Mouse (Mus musculus) CH12.LX (cell line): ENCODE measurements around the gene Ttc19. TPM values are rescaled to one million over a fixed set of nuclear protein-coding genes. Genes with fewer than 3 reads are reported as not detected.

Experiments
- DNase-seq: peaks from one replicate; pipeline ENCODE4 v3.0.0-alpha.2; 2013; ENCODE audit errors: extremely low read depth
- H3K27ac ChIP-seq: 2 replicates; pipeline ENCODE4 v1.5.1; 2012; ENCODE audit warnings: low read depth, mild to moderate bottlenecking, control low read depth, moderate library complexity; ENCODE audit not compliant: insufficient read depth
- H3K27me3 ChIP-seq: replicated peaks from 2 replicates; pipeline ENCODE3; 2012; ENCODE audit warnings: inconsistent platforms
- H3K36me3 ChIP-seq, 2 experiments: replicated peaks in 1 of 2; 2 replicates each; pipeline versions ENCODE3 to v1.6.1; 2012; ENCODE audit warnings: inconsistent platforms in 1 of 2, low read length in 1 of 2, mild to moderate bottlenecking in 1 of 2, mixed read lengths in 1 of 2, moderate library complexity in 1 of 2; ENCODE audit not compliant: control insufficient read depth in 1 of 2, insufficient read depth in 1 of 2
- H3K4me1 ChIP-seq, 2 experiments: 2 replicates each; pipeline ENCODE4 v1.6.1; 2012; ENCODE audit warnings: inconsistent platforms in 1 of 2, moderate library complexity in 1 of 2; ENCODE audit not compliant: insufficient read depth in 2 of 2, control insufficient read depth in 1 of 2
- H3K4me2 ChIP-seq: 2 replicates; pipeline ENCODE4 v1.6.1; 2012; ENCODE audit warnings: low read depth, mild to moderate bottlenecking, control low read depth; ENCODE audit not compliant: poor library complexity, insufficient read depth, severe bottlenecking
- H3K4me3 ChIP-seq, 3 experiments: fragments of 150-350 bp in 1 of 3; sonication (generic) in 1 of 3; replicated peaks in 1 of 3; 2 replicates each; pipeline versions ENCODE3 to v1.5.1; 2011 to 2012; ENCODE audit warnings: low read depth in 2 of 3, low read length in 2 of 3, mild to moderate bottlenecking in 2 of 3, moderate library complexity in 2 of 3, control low read depth in 1 of 3, improper control_type of control experiment in 1 of 3, inconsistent platforms in 1 of 3, mixed read lengths in 1 of 3; ENCODE audit not compliant: poor library complexity in 1 of 3
- H3K79me2 ChIP-seq: replicated peaks from 2 replicates; pipeline ENCODE4 v1.6.1; 2012; ENCODE audit warnings: mild to moderate bottlenecking, moderate library complexity; ENCODE audit not compliant: control insufficient read depth, poor library complexity, insufficient read depth, severe bottlenecking; ENCODE audit errors: extremely low read depth
- H3K9ac ChIP-seq: 2 replicates; pipeline ENCODE4 v1.6.1; 2012; ENCODE audit warnings: low read depth, mild to moderate bottlenecking, control low read depth, moderate library complexity; ENCODE audit not compliant: insufficient read depth
- H3K9me3 ChIP-seq: replicated peaks from 2 replicates; pipeline ENCODE3; 2012; ENCODE audit warnings: low read length, inconsistent platforms, mixed read lengths
- BHLHE40 ChIP-seq: IDR thresholded peaks from 2 replicates; pipeline ENCODE4 v1.6.1; 2011; ENCODE audit warnings: mild to moderate bottlenecking, low read depth, low read length, improper control_type of control experiment
- CHD2 ChIP-seq: IDR thresholded peaks from 2 replicates; pipeline ENCODE4 v1.6.1; 2011; ENCODE audit warnings: low read length, improper control_type of control experiment
- CTCF ChIP-seq, 2 experiments: IDR thresholded peaks in 1 of 2; conservative IDR thresholded peaks in 1 of 2; 2 replicates each; pipeline ENCODE4 v1.5.1; 2011 to 2012; ENCODE audit warnings: low read depth in 2 of 2, low read length in 2 of 2, improper control_type of control experiment in 1 of 2, inconsistent platforms in 1 of 2, mild to moderate bottlenecking in 1 of 2, moderate library complexity in 1 of 2
- ETS1 ChIP-seq: conservative IDR thresholded peaks from 2 replicates; pipeline ENCODE4 v1.6.1; 2012; ENCODE audit warnings: low read depth, mild to moderate bottlenecking, inconsistent platforms, low read length, improper control_type of control experiment, moderate library complexity
- JUND ChIP-seq: conservative IDR thresholded peaks from 2 replicates; pipeline ENCODE4 v1.6.1; 2011; ENCODE audit warnings: low read depth, low read length, improper control_type of control experiment
- KAT2A ChIP-seq: IDR thresholded peaks from 2 replicates; pipeline ENCODE4 v1.6.1; 2012; ENCODE audit warnings: low read length, improper control_type of control experiment, inconsistent platforms; ENCODE audit not compliant: insufficient replicate concordance
- MAFK ChIP-seq: IDR thresholded peaks from 2 replicates; pipeline ENCODE4 v1.6.1; 2011; ENCODE audit warnings: low read length, improper control_type of control experiment; ENCODE audit not compliant: insufficient replicate concordance
- MEF2A ChIP-seq: IDR thresholded peaks from 2 replicates; pipeline ENCODE4 v1.6.1; 2014; ENCODE audit warnings: low read depth, mild to moderate bottlenecking, inconsistent platforms, low read length, improper control_type of control experiment, borderline replicate concordance
- MXI1 ChIP-seq: IDR thresholded peaks from 2 replicates; pipeline ENCODE4 v1.6.1; 2011; ENCODE audit warnings: mild to moderate bottlenecking, low read depth, low read length, improper control_type of control experiment
- MYC ChIP-seq: IDR thresholded peaks from 2 replicates; pipeline ENCODE4 v1.6.1; 2011; ENCODE audit warnings: low read depth, mild to moderate bottlenecking, improper control_type of control experiment, low read length
- RAD21 ChIP-seq: IDR thresholded peaks from 2 replicates; pipeline ENCODE4 v1.6.1; 2011; ENCODE audit warnings: low read depth, mild to moderate bottlenecking, low read length, improper control_type of control experiment, moderate library complexity
- TCF12 ChIP-seq: IDR thresholded peaks from 2 replicates; pipeline ENCODE4 v1.6.1; 2014; ENCODE audit warnings: low read depth, mild to moderate bottlenecking, inconsistent platforms, low read length, improper control_type of control experiment
- UBTF ChIP-seq: IDR thresholded peaks from 2 replicates; pipeline ENCODE4 v1.6.1; 2012; ENCODE audit warnings: low read depth, mild to moderate bottlenecking, inconsistent platforms, low read length, improper control_type of control experiment, moderate library complexity
- USF1 ChIP-seq: IDR thresholded peaks from 2 replicates; pipeline ENCODE4 v1.6.1; 2014; ENCODE audit warnings: low read depth, mild to moderate bottlenecking, inconsistent platforms, low read length, improper control_type of control experiment
- ZC3H11A ChIP-seq: IDR thresholded peaks from 2 replicates; pipeline ENCODE4 v1.6.1; 2012; ENCODE audit warnings: low read depth, mild to moderate bottlenecking, inconsistent platforms, low read length, improper control_type of control experiment
- ZKSCAN1 ChIP-seq: IDR thresholded peaks from 2 replicates; pipeline ENCODE4 v1.6.1; 2012; ENCODE audit warnings: low read depth, inconsistent platforms, low read length, improper control_type of control experiment, borderline replicate concordance
- ZMIZ1 ChIP-seq: IDR thresholded peaks from 2 replicates; pipeline ENCODE4 v1.6.1; 2012; ENCODE audit warnings: low read depth, mild to moderate bottlenecking, inconsistent platforms, low read length, improper control_type of control experiment
- dilution Hi-C: fragments of 300-500 bp; cut with MboI; formaldehyde crosslinking; loops from 2 replicates; pipeline ENCODE4 v1.14.3; 2020; ENCODE audit warnings: low sequenced_read_pairs; ENCODE audit not compliant: extremely low pct_unique_long_range_greater_than_20kb, extremely low pct_ligation_motif_present
- in situ Hi-C: fragments of 300-500 bp; cut with MboI; formaldehyde crosslinking; loops from 3 replicates; pipeline ENCODE4 v1.14.3; 2019; ENCODE audit warnings: low sequenced_read_pairs, low pct_ligation_motif_present, low pct_unique_long_range_greater_than_20kb, mixed read lengths
- polyA plus RNA-seq: library from polyadenylated mRNA; unstranded; fragments of >175 nt; gene quantifications from 2 replicates; pipeline ENCODE4 v1.2.1, GENCODE M21; 2012; ENCODE audit warnings: low read depth; ENCODE audit not compliant: insufficient read length
- total RNA-seq, 2 experiments: library from RNA; depleted of rRNA; stranded (reverse); fragments of 300-350 nt in 1 of 2; fragments of >200 nt in 1 of 2; gene quantifications; 2 replicates each; pipeline ENCODE4 v1.2.3; 2012 to 2014

The Ttc19 gene
- total and polyA plus RNA-seq, 3 experiments: 13.0 to 22.6 (median 22.2) TPM

- in situ Hi-C loops: no loop called here
- peaks cover 0 to 3% of the 10 kb centered on the region in 2 experiments; a peak in 1 of 4 replicates for H3K4me1 ChIP-seq
- no peak overlapping the region for H3K4me3 ChIP-seq
- no peaks in the 10 kb centered on the region for H3K27me3 ChIP-seq
- TF ChIP-seq ZKSCAN1: no peak
- no peak for TF ChIP-seq MYC
- TF ChIP-seq CTCF (conservative IDR thresholded peaks at IDR 0.05 in 1 of 2, IDR thresholded peaks at IDR 0.05 in 1 of 2; ENCODE audit: low read depth in 2 of 2, low read length in 2 of 2): no peak
- TF ChIP-seq RAD21: no peak
- TF ChIP-seq BHLHE40: no peak
- no peak for TF ChIP-seq MXI1
- TF ChIP-seq ZMIZ1: no peak
- TF ChIP-seq MEF2A: no peak
- no peak for TF ChIP-seq USF1
- no peak for TF ChIP-seq JUND
- TF ChIP-seq UBTF: no peak
- H3K4me2 ChIP-seq: no peak overlapping the region
- H3K27ac ChIP-seq: no peak overlapping the region
- dilution Hi-C loops: no loop called here
- no peaks in the 10 kb centered on the region for H3K9me3 ChIP-seq
- H3K36me3 ChIP-seq: peaks cover 24 to 71% of the 10 kb centered on the region in 2 experiments
- no peaks in the 10 kb centered on the region for H3K79me2 ChIP-seq
- no peak overlapping the region for H3K9ac ChIP-seq
- DNase-seq: no peak
Measured at GRCm38 (mm10) chr11:62305866-62306265, 24.6 kb downstream of the Ttc19 start.

- Histone ChIP-seq H3K4me1 (no peaks in the 10 kb centered on the region), H3K9ac (no peak overlapping the region), H3K36me3 (peaks cover 44 to 74% of the 10 kb centered on the region in 2 experiments), H3K9me3 (no peaks in the 10 kb centered on the region), H3K4me3 (no peak overlapping the region), H3K27ac (no peak overlapping the region), H3K27me3 (no peaks in the 10 kb centered on the region), H3K79me2 (no peaks in the 10 kb centered on the region), H3K4me2 (no peak overlapping the region)
- in situ Hi-C loops (no loop called here), dilution Hi-C loops (no loop called here)
- DNase-seq: no peak
- TF ChIP-seq KAT2A: no peak
- TF ChIP-seq JUND: no peak
- TF ChIP-seq CTCF (conservative IDR thresholded peaks at IDR 0.05 in 1 of 2, IDR thresholded peaks at IDR 0.05 in 1 of 2; ENCODE audit: low read depth in 2 of 2, low read length in 2 of 2): no peak
- TF ChIP-seq ZMIZ1: no peak
Measured at GRCm38 (mm10) chr11:62309296-62309695, 28.0 kb downstream of the Ttc19 start.

GRCm38 (mm10) chr11:62314984-62315383 lies 33.7 kb downstream of the Ttc19 start:
- Histone ChIP-seq H3K79me2 (no peaks in the 10 kb centered on the region), H3K27ac (no peak overlapping the region), H3K27me3 (no peaks in the 10 kb centered on the region), H3K9me3 (no peaks in the 10 kb centered on the region), H3K36me3 (peaks cover 72% of the 10 kb centered on the region in 2 experiments), H3K9ac (no peak overlapping the region), H3K4me2 (no peak overlapping the region), H3K4me1 (peaks cover 0 to 6% of the 10 kb centered on the region in 2 experiments; a peak in 2 of 4 replicates), H3K4me3 (no peak overlapping the region)
- TF ChIP-seq MAFK: no peak
- no peak for TF ChIP-seq ETS1
- no peak for TF ChIP-seq TCF12
- TF ChIP-seq ZC3H11A: no peak
- TF ChIP-seq CHD2: no peak
- dilution Hi-C loops (no loop called here), in situ Hi-C loops (no loop called here)
- DNase-seq: no peak
